Mouse (Mus musculus) adrenal gland, adult 8-10 months (tissue): Measurements from ENCODE around the gene Sema6b. TPM values are rescaled to one million over a fixed set of nuclear protein-coding genes. Genes with fewer than 3 reads are reported as not detected.
A peak's percentile ranks its signal among the peaks of the same experiment; 100 is the strongest.

Experiments used
- DNase-seq: peaks from one replicate; pipeline ENCODE4 v3.0.0; 2022
- total RNA-seq, 4 experiments: library from RNA; stranded (reverse); gene quantifications; 2 replicates each; pipeline ENCODE4 v1.2.4; 2022

The Sema6b gene
- 10 to 100 TPM in 2 of 4 experiments, 1 to 10 TPM in 2; 6.6 to 12.7 (median 10.9) TPM for total RNA-seq

GRCm38 (mm10) chr17:56139858-56140595 lies at the start of gene Sema6b:
Gene Sema6b (minus strand): TSS chr17:56140343.
- no peak for DNase-seq

- peak; percentile 79 for DNase-seq
Measured at GRCm38 (mm10) chr17:56185281-56186141, 45.4 kb upstream of the Sema6b start.

DNA sequence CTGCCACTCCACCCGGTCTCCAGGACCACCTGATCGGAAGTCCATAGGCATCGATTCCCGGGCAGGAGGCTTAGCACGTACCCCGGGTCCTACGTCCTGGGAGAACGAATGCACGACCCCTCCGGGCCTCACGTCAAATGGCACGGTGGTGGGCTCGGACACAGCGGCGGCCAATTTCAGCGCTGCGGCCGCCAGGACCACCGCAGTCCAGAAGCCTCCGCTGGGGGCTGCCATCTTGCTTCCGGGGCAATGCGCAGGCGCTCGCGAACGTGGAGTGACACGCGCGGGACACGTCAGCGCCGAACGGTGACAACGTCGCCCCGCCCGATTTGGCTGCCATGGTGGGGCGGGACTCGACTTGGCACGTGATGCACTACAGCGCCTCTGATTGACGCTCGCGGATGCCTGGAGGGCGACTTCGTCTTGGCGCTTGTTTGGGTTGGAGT lies 43.5 kb upstream of the Sema6b start, which contains the start of gene Mydgf:
Mydgf (minus strand) TSS at position 263 of the 446 bp plus-strand sequence.
- peak; percentile 94 for DNase-seq

GRCm38 (mm10) chr17:56182975-56183657 lies 43.0 kb upstream of the Sema6b start:
- DNase-seq, result no peak

DNA sequence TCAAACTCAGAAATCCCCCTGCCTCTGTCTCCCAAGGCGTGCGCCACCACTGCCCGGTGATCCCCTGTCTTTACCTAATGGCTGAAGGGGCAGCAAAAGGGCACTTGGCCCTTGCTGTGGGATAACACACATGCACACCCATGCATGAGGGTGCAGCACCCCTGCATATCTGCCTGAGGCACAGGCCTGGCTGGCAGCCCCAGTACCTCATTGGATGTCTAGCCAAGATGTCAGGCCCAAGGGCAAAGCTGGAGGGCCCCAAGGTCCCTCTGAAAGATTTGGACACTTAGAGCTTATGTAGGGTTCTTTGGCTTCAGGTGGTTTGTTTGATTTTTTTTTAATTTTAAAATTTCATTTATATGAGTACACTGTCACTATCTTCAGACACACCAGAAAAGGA lies 35.3 kb upstream of the Sema6b start:
- DNase-seq, result no peak

GRCm38 (mm10) chr17:56173401-56174046 lies 33.4 kb upstream of the Sema6b start:
- no peak for DNase-seq

DNA sequence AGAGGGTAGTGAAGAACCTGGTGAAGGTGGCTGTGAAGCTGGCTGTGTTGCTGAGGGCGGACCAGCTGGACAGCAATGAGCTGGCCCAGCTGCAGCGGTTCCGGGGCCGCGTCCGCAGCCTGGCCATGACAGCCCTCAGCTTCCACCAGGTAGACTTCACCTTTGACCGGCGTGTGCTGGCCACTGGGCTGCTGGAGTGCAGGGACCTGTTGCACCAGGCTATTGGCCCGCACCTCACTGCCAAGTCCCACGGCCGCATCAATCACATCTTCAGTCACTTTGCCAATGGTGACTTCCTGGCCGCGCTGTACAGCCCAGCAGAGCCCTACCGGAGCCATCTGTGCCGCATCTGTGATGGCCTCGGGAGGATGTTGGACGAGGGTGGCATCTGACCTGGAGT lies 31.7 kb upstream of the Sema6b start:
- no peak for DNase-seq

DNA sequence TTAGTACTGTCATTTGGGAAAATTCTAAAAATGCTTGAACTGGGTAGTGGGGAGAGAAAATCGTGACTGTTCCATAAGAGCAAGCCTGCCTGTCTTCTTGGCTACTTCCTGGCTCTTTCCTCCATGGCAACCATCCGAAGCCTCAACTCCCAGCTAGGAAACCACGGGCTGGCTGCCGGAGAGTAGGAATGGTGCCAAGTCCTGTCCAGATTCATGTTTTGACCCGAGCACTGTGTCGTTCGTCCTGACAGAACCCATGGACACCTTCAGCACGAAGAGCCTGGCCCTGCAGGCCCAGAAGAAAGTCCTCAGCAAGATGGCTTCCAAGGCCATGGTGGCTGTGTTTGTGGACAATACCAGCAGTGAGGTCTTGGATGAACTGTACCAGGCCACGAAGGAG lies 31.3 kb upstream of the Sema6b start:
- DNase-seq, result no peak

GRCm38 (mm10) chr17:56170636-56171035 lies 30.5 kb upstream of the Sema6b start:
- DNase-seq, result no peak

GRCm38 (mm10) chr17:56169830-56170229 lies 29.7 kb upstream of the Sema6b start:
- DNase-seq, result no peak

DNA sequence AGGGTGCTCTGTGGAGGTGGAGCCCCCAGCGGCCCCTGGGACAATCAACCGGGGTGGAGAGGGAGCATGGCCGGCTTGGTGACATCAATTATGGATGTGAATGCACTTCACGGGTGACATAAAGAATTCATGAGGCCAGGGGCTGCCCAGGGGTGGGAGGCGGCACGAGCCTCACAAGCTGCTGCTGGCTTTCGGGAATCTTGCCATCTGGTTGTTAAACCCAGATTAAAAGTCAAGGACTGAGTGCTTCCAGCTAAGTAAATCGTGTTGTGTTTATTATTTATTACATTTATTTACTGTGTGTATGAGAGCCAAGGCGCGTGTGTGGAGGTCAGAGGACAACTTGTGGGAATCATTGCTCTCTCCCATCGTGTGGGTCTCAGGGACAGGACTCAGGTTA lies 25.5 kb upstream of the Sema6b start:
- no peak for DNase-seq

GRCm38 (mm10) chr17:56164510-56164909 lies 24.4 kb upstream of the Sema6b start:
- DNase-seq, result no peak

DNA sequence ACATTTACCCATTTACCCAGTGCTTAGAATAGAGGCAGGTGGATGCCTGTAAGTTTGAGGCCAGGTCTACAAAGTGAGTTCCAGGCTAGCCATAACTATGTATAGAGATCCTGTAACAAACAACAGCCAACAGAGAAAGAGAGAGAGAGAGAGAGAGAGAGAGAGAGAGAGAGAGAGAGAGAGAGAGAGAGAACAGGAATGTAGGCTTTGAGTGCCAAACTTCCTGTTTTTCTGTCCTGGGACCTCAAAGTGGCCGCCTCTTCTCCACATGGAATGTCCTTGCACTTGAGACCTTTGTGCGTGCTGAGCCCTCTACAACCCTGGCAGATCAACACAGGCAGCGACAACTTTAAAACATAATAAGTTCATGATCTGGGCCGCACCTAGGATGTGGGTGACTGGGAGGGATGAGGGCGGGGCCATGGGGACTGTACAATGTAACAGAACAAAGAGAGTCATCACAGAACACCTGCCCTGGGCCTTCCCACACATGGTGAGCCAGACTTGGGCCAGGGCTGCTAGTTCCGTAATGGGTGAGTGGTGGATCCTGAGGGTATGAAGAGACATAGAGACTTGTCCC lies 23.5 kb upstream of the Sema6b start:
- DNase-seq, result no peak

GRCm38 (mm10) chr17:56162231-56162774 lies 22.2 kb upstream of the Sema6b start, which contains the start of gene Tnfaip8l1:
Gene Tnfaip8l1 (plus strand): TSS chr17:56162477.
- DNase-seq, result peak; percentile 95

DNA sequence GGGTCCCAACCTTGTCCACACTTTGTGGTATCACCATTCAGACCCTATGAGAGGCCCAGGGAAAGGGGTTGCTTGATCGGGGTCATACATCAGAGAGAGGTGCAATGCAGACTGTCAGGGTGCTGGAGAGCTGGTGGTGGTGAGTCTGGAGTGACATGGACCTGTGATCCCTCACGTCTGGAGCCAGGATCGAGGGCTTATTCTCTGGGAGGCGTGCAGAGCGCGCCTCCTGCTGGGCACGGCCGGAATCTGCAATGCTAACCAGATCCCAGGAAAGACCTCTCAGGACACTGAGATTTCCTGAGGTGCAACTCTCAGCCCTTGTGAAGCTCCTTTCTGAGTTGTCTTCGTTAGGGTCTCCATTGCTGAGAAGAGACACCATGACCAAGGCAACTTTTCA lies 19.6 kb upstream of the Sema6b start:
- DNase-seq, result no peak

DNA sequence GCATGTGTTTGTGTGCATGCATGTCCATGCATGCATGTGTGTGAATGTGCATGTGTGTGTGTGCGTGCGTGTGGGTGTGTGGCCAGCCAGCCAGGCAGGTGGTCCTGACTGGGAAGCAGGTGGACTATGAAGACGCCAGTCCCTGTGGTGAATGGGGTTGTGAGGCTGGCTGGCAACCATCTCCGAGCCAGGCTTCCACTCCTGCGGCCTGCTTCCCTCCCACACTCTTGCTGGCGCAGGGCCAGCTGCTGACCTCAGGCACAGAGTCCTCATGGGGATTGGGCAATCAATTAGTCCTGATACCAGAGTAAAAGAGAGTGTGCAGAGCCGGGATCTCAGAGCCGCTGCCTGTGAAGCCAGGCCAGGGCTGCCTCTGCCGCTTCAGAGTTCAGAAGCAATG lies 13.5 kb upstream of the Sema6b start:
- DNase-seq, result peak; percentile 74

DNA sequence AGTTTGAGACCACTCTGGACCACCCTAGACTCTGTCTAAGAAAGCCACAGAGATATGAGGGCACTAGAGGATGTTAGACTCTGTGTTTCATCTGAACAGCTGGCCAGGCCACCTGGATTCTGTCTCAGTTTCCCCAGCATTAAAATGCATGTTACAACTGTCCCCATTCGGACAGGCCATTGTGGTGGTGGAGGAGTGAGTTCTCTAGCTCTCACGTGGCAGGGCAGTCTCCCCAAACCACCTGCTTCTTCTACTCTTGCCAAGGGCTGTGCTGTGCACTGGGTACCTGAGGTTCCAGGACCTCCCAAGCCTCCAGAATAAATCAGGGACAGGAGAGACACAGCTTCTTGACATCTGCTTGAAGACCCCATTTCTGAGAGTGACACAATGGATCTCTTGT lies 9.8 kb upstream of the Sema6b start:
- no peak for DNase-seq

DNA sequence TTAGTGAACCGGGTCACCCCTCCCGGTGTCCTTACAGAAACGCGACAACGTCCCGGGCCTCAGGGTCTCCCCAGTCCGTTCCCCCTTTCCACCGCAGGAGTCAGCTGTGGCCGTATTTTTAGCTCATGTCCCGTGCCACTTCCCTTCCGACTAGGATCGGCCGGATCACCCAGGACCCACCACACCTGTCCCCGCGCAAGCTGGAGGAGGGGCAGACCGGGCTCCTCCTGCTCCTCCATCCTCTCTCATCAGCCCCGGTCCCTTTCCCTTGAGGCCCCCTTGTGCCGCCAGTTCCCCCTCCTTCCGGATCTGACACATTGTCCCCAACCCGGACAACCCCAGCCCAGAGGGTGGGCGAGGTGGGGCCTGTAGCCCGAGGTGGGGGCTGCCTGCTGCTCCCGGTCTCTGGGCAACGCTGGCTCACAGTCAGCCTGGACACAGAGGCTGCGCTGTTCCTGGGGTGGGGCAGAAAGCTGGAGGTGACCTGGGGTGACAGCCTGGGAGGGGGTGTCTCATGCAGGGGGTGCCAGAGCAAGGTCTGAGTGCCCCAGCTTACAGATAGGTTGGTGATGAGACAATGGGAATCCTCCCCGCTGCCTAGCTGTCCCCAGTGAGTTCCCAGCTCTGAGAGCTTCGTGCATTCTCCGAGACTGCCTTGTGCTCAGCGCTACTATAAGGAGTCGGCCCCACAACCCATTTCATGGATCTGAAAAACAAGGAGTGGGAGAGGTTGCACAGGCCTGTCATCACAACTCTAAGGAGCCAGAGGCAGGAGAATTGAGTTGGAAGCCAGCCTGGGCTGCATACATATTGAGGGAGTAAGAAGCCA lies 8.9 kb upstream of the Sema6b start:
- DNase-seq, result no peak

GRCm38 (mm10) chr17:56148280-56148679 lies 8.1 kb upstream of the Sema6b start:
- no peak for DNase-seq

GRCm38 (mm10) chr17:56147420-56147819 lies 7.3 kb upstream of the Sema6b start:
- no peak for DNase-seq

DNA sequence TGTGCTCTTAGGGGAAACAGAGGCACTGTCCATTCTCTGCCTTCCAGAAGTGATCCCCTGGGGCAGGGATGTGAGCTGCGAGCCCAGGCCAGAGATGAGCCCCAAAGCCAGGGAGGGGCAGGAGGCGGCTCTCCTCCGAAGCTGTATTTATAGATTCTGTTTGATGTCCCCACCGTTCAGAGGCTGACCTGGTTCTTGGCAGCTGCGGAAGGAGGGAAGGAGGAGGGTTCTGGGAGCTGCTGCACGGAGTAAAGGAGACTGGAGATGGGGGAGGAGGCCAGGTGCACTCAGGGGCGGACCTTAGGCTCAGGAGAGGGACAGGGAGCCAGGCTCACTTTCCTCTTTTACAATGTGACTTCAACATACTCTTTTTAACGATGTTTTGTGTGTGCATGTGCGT lies 6.0 kb upstream of the Sema6b start:
- DNase-seq, result no peak
